7 mouse cellular contexts compared by ENCODE assay signal in genomic region chr6:30217581-30217980, GRCm38 (mm10).
"Had no signal": no experiment of that assay in that cellular context is flagged by ENCODE, and none has a peak within 500 bp of the region (broad histone marks: within the 10 kb centered on the region; RNA-seq: fewer than 3 reads in every experiment).

No protein-coding gene starts in this region.

- DNase-seq: lung, adult 2 months; lung, postnatal 14 days; lung, postnatal 36 days; right cerebral cortex, postnatal 14 days; thymus, adult 2 months; thymus, postnatal 25 days; thymus, postnatal 4 days had no signal
